ENCODE assay signal across 20 mouse cellular contexts in genomic region chr6:83906659-83907058, GRCm38 (mm10). TPM values are rescaled to one million over a fixed set of nuclear protein-coding genes. Genes with fewer than 3 reads are reported as not detected.
DNase-seq lines count a peak whose midpoint lies in the region; ATAC-seq and TF ChIP-seq lines count a peak whose summit lies in the region.
"Had no signal": no experiment of that assay in that cellular context is flagged by ENCODE, and none has a peak within 500 bp of the region (broad histone marks: within the 10 kb centered on the region; RNA-seq: fewer than 3 reads in every experiment).

No protein-coding gene starts in this region.

- no peak overlapping the region for H3K27ac ChIP-seq in hindbrain, postnatal 0 days
- H3K27ac ChIP-seq: embryonic facial prominence, embryonic 13.5 days; forebrain, embryonic 13.5 days; heart, embryonic 10.5 days; hindbrain, embryonic 13.5 days; intestine, embryonic 15.5 days had no signal

- peak; percentile 64 for ATAC-seq in megakaryocyte progenitor cell, adult 5-6 weeks (replicated peaks; ENCODE audit: poor library complexity)
- no peak for ATAC-seq in hindbrain, postnatal 0 days
- ATAC-seq: CD4-positive, CD25-positive, alpha-beta regulatory T cell, adult 4 months; forebrain, embryonic 13.5 days; forebrain, postnatal 0 days; intestine, embryonic 15.5 days had no signal

- H3K27me3 ChIP-seq in hindbrain, postnatal 0 days (ENCODE audit: insufficient read depth, low read length): no peaks in the 10 kb centered on the region
- H3K27me3 ChIP-seq: forebrain, embryonic 13.5 days; hindbrain, embryonic 13.5 days had no signal

- peak; percentile 59 for DNase-seq in A20 (ENCODE audit: low read depth, low spot score)
- peak; percentile 9 for DNase-seq in MEL-GATA-1-ER (ENCODE audit: extremely low read depth, low read depth)
- no peak for DNase-seq in cerebellum, adult 18-20 months
- no peak for DNase-seq in adipocyte (ENCODE audit: low spot score)
- no peak for DNase-seq in hindbrain, postnatal 0 days (ENCODE audit: low spot score)
- DNase-seq: adrenal gland, postnatal 10 days; cerebellum, adult 11 months; cerebellum, adult 9-10 months; cerebellum, postnatal 25 days; forebrain, postnatal 0 days; gastrocnemius, postnatal 25 days; heart, adult 18-20 months; heart, postnatal 10 days had no signal

- no peak for TF ChIP-seq CTCF in hindbrain, postnatal 0 days (IDR thresholded peaks at IDR 0.05; ENCODE audit: low read depth)

- H3K9ac ChIP-seq in hindbrain, postnatal 0 days (replicated peaks; ENCODE audit: low read length): no peak overlapping the region
- H3K9ac ChIP-seq: embryonic facial prominence, embryonic 13.5 days; forebrain, embryonic 13.5 days; forebrain, postnatal 0 days; hindbrain, embryonic 13.5 days; intestine, embryonic 15.5 days had no signal

- no peaks in the 10 kb centered on the region for H3K36me3 ChIP-seq in hindbrain, postnatal 0 days (ENCODE audit: insufficient read depth, low read length)
- H3K36me3 ChIP-seq: embryonic facial prominence, embryonic 13.5 days; heart, embryonic 10.5 days; hindbrain, embryonic 13.5 days; intestine, embryonic 15.5 days had no signal

- no peaks in the 10 kb centered on the region for H3K4me1 ChIP-seq in hindbrain, postnatal 0 days (ENCODE audit: insufficient read depth, low read length)
- H3K4me1 ChIP-seq: embryonic facial prominence, embryonic 13.5 days; forebrain, embryonic 13.5 days; heart, embryonic 10.5 days; hindbrain, embryonic 13.5 days; intestine, embryonic 15.5 days had no signal

- H3K9me3 ChIP-seq in hindbrain, postnatal 0 days (ENCODE audit: low read length): no peaks in the 10 kb centered on the region
- H3K9me3 ChIP-seq: embryonic facial prominence, embryonic 13.5 days; forebrain, embryonic 13.5 days; heart, embryonic 10.5 days; hindbrain, embryonic 13.5 days; intestine, embryonic 15.5 days had no signal

- H3K4me3 ChIP-seq in hindbrain, postnatal 0 days (ENCODE audit: low read length): no peak overlapping the region
- H3K4me3 ChIP-seq: embryonic facial prominence, embryonic 13.5 days; forebrain, embryonic 13.5 days; heart, embryonic 10.5 days; hindbrain, embryonic 13.5 days; intestine, embryonic 15.5 days had no signal

- H3K4me2 ChIP-seq in hindbrain, postnatal 0 days (ENCODE audit: low read depth, low read length): no peak overlapping the region
- H3K4me2 ChIP-seq: embryonic facial prominence, embryonic 13.5 days; forebrain, embryonic 13.5 days; hindbrain, embryonic 13.5 days; intestine, embryonic 15.5 days had no signal

RNA-seq across cellular contexts. Expression of gene Zfp638, which starts 39.8 kb away (rescaled TPM):
- 142 and 181 TPM in 2 replicates for total RNA-seq in megakaryocyte progenitor cell, adult 5-6 weeks (2015)
- 114 and 156 TPM in 2 replicates for total RNA-seq in megakaryocyte progenitor cell, adult 5-6 weeks (2017)
- 78.9 and 91.2 TPM in 2 replicates for total RNA-seq in hindbrain, postnatal 0 days (2014; rRNA removed)
- 55.2 and 57.8 TPM in 2 replicates for polyA plus RNA-seq in hindbrain, postnatal 0 days (2015; fragmentation: Nextera tagmentation; extraction: Ambion mirVana)

Comparison
In these comparisons a context has a peak if more than half of its experiments do, and no peak if none do; other contexts are left out.
1. DNase-seq: peak in A20 (single experiment) and MEL-GATA-1-ER (single experiment); none in cerebellum, adult 18-20 months (0 of 2), adipocyte (single experiment) and hindbrain, postnatal 0 days (single experiment).